In genomic region chrX:37042726-37043125, GRCm38 (mm10) we compare ENCODE assay signal across 9 mouse cellular contexts. TPM values are rescaled to one million over a fixed set of nuclear protein-coding genes. Genes with fewer than 3 reads are reported as not detected.
DNase-seq lines count a peak whose midpoint lies in the region; ATAC-seq and TF ChIP-seq lines count a peak whose summit lies in the region.
"Had no signal": no experiment of that assay in that cellular context is flagged by ENCODE, and none has a peak within 500 bp of the region (broad histone marks: within the 10 kb centered on the region; RNA-seq: fewer than 3 reads in every experiment).

No protein-coding gene starts in this region.

- H3K4me1 ChIP-seq in liver, postnatal 0 days (ENCODE audit: insufficient read depth) = no peaks in the 10 kb centered on the region

- no peak overlapping the region for H3K4me3 ChIP-seq in liver, postnatal 0 days (ENCODE audit: low read depth, low read length)

- TF ChIP-seq EP300 in liver, postnatal 0 days (IDR thresholded peaks at IDR 0.05; ENCODE audit: low read depth) = no peak

- 17% methylated on average over 9 of the region's 9 CpGs for WGBS in liver, postnatal 0 days (ENCODE audit: insufficient replicate concordance)

- peak; percentile 48 for DNase-seq in layer of hippocampus, adult 11-12 months (ENCODE audit: low spot score)
- DNase-seq in layer of hippocampus, adult 9-11 months = no peak
- DNase-seq in ZHBTc4 (ENCODE audit: low read depth, low spot score) = peak; percentile 64
- DNase-seq in cerebellum, postnatal 14 days = peak; percentile 76 to 82
- peak; percentile 44 for DNase-seq in kidney, adult 9 months
- peak; percentile 58 for DNase-seq in liver, postnatal 0 days
- DNase-seq in right cerebral cortex, postnatal 25 days = peak; percentile 43

- H3K27me3 ChIP-seq in liver, postnatal 0 days (ENCODE audit: insufficient read depth, low read length) = peaks cover 9% of the 10 kb centered on the region; the same call in 1 of the 2 replicates

- no peak overlapping the region for H3K4me2 ChIP-seq in liver, postnatal 0 days (ENCODE audit: low read depth, low read length)

- no peaks in the 10 kb centered on the region for H3K36me3 ChIP-seq in liver, postnatal 0 days (replicated peaks; ENCODE audit: insufficient read depth, low read length)

- TF ChIP-seq CTCF in liver, postnatal 0 days (IDR thresholded peaks at IDR 0.05; ENCODE audit: low read depth) = peak; percentile 67

- no peak for ATAC-seq in liver, postnatal 0 days
- ATAC-seq in inflammation-experienced regulatory T-cells, adult 6 months = no peak

- no peak overlapping the region for H3K9ac ChIP-seq in liver, postnatal 0 days (replicated peaks)

- H3K9me3 ChIP-seq in liver, postnatal 0 days (ENCODE audit: low read length) = no peaks in the 10 kb centered on the region

- H3K27ac ChIP-seq in liver, postnatal 0 days (ENCODE audit: low read depth) = no peak overlapping the region

RNA-seq across cellular contexts. Expression of gene Sowahd, which starts 5.9 kb away (rescaled TPM):
- polyA plus RNA-seq in liver, postnatal 0 days (2015; fragmentation: Nextera tagmentation; extraction: Ambion mirVana) = 0.11 TPM in 1 of 2 replicates, not detected in the other
- polyA plus RNA-seq in inflammation-experienced regulatory T-cells, adult 6 months (2017; shearing (Covaris generic)) = not detected
- polyA plus RNA-seq: liver, embryonic 16.5 days had no signal

RNA-seq across cellular contexts. Expression of gene Rpl39, which starts 42.5 kb away (rescaled TPM):
- polyA plus RNA-seq in liver, postnatal 0 days (2015; fragmentation: Nextera tagmentation; extraction: Ambion mirVana) = 364 and 376 TPM in 2 replicates
- 1,000 to 10,000 TPM in 1 of 3 experiments, 100 to 1,000 TPM in 2; 704 to 1,016 (median 774) TPM for polyA plus RNA-seq in inflammation-experienced regulatory T-cells, adult 6 months (2017; shearing (Covaris generic))

RNA-seq across cellular contexts. Expression of gene Sept6, which starts 51.1 kb away (rescaled TPM):
- 3.4 TPM in 2 replicates for polyA plus RNA-seq in liver, postnatal 0 days (2015; fragmentation: Nextera tagmentation; extraction: Ambion mirVana)
- 100 to 1,000 TPM; 122 to 151 (median 141) TPM for polyA plus RNA-seq in inflammation-experienced regulatory T-cells, adult 6 months (2017; shearing (Covaris generic))

Comparison
In these comparisons a context has a peak if more than half of its experiments do, and no peak if none do; other contexts are left out.
1. RNA of gene Sept6, which starts 51.1 kb away (polyA plus RNA-seq): 122 to 151 TPM in inflammation-experienced regulatory T-cells, adult 6 months; 3.4 TPM in liver, postnatal 0 days; every median in the first group is over 10 times any median in the second.